Mouse (Mus musculus): Measurements from ENCODE around the gene Ntn4. TPM values are rescaled to one million over a fixed set of nuclear protein-coding genes. Genes with fewer than 3 reads are reported as not detected.
"Not testable (repeated sequence)": the region's sequence is repeated elsewhere in the genome, so short reads cannot be mapped to it uniquely, and the experiment has no call there.

The Ntn4 gene
- polyA plus RNA-seq, 1 experiment from 2014 or later: 0.41 TPM

- Histone ChIP-seq H3K27ac (replicated peaks) (0 out of 2 replicates have a peak overlapping the region, but pooled peaks have one; percentile 49), H3K27me3 (replicated peaks; ENCODE audit: low read depth, poor library complexity, severe bottlenecking) (no peaks in the 10 kb centered on the region), H3K36me3 (replicated peaks) (peaks cover 4% of the 10 kb centered on the region; the same call in 1 of the 2 replicates), H3K4me3 (peak overlapping the region; percentile 42; the same call in 1 of the 2 replicates), H3K9me3 (0 out of 2 replicates have a peak, but pooled peaks cover 2% of the 10 kb centered on the region), H3K4me1 (peaks cover 12% of the 10 kb centered on the region)
- peak; percentile 22 for DNase-seq (ENCODE audit: low spot score)
- WGBS: 39% methylated on average over 19 of the region's 19 CpGs
Observed at GRCm38 (mm10) chr10:93679191-93680007, 38.9 kb downstream of the Ntn4 start.

- peaks cover 12% of the 10 kb centered on the region for H3K4me1 ChIP-seq
- H3K4me3 ChIP-seq: no peak overlapping the region
- no peaks in the 10 kb centered on the region for H3K27me3 ChIP-seq (replicated peaks; ENCODE audit: low read depth, poor library complexity, severe bottlenecking)
- WGBS: 74% methylated on average over 6 of the region's 6 CpGs
- no peaks in the 10 kb centered on the region for H3K9me3 ChIP-seq
- H3K36me3 ChIP-seq (replicated peaks): no peaks in the 10 kb centered on the region
- no peak overlapping the region for H3K27ac ChIP-seq (replicated peaks)
- no peak for DNase-seq (ENCODE audit: low spot score)
Observed at GRCm38 (mm10) chr10:93680680-93681377, 40.3 kb downstream of the Ntn4 start.

GRCm38 (mm10) chr10:93682185-93682747 lies 41.8 kb downstream of the Ntn4 start:
- DNase-seq (ENCODE audit: low spot score): no peak
- WGBS: 88% methylated on average over 18 of the region's 18 CpGs
- no peak overlapping the region for H3K27ac ChIP-seq (replicated peaks)
- H3K4me1 ChIP-seq: peaks cover 12% of the 10 kb centered on the region
- no peaks in the 10 kb centered on the region for H3K36me3 ChIP-seq (replicated peaks)
- H3K9me3 ChIP-seq: no peaks in the 10 kb centered on the region
- no peak overlapping the region for H3K4me3 ChIP-seq
- no peaks in the 10 kb centered on the region for H3K27me3 ChIP-seq (replicated peaks; ENCODE audit: low read depth, poor library complexity, severe bottlenecking)

- no peak overlapping the region for H3K4me3 ChIP-seq
- no peaks in the 10 kb centered on the region for H3K36me3 ChIP-seq (replicated peaks)
- no peak for DNase-seq (ENCODE audit: low spot score)
- H3K9me3 ChIP-seq: no peaks in the 10 kb centered on the region
- 90% methylated on average over 7 of the region's 7 CpGs for WGBS
- no peak overlapping the region for H3K27ac ChIP-seq (replicated peaks)
- no peaks in the 10 kb centered on the region for H3K27me3 ChIP-seq (replicated peaks; ENCODE audit: low read depth, poor library complexity, severe bottlenecking)
- H3K4me1 ChIP-seq: peaks cover 12% of the 10 kb centered on the region
Observed at GRCm38 (mm10) chr10:93683185-93683584, 42.7 kb downstream of the Ntn4 start.

GRCm38 (mm10) chr10:93683896-93684295 lies 43.4 kb downstream of the Ntn4 start:
- Histone ChIP-seq H3K27me3 (replicated peaks; ENCODE audit: low read depth, poor library complexity, severe bottlenecking) (no peaks in the 10 kb centered on the region), H3K4me1 (peaks cover 12% of the 10 kb centered on the region), H3K4me3 (no peak overlapping the region), H3K36me3 (replicated peaks) (no peaks in the 10 kb centered on the region), H3K27ac (replicated peaks) (no peak overlapping the region), H3K9me3 (no peaks in the 10 kb centered on the region)
- WGBS: 86% methylated on average over 4 of the region's 4 CpGs
- DNase-seq (ENCODE audit: low spot score): no peak

GRCm38 (mm10) chr10:93685416-93685815 lies 44.9 kb downstream of the Ntn4 start:
- H3K36me3 ChIP-seq (replicated peaks); H3K9me3 ChIP-seq; H3K27ac ChIP-seq (replicated peaks); H3K27me3 ChIP-seq (replicated peaks; ENCODE audit: low read depth, poor library complexity, severe bottlenecking); DNase-seq (ENCODE audit: low spot score); H3K4me3 ChIP-seq; H3K4me1 ChIP-seq: not testable (repeated sequence)
- 88% methylated on average over 3 of the region's 3 CpGs for WGBS

GRCm38 (mm10) chr10:93686579-93686978 lies 46.1 kb downstream of the Ntn4 start:
- H3K27ac ChIP-seq (replicated peaks): no peak overlapping the region
- DNase-seq (ENCODE audit: low spot score): no peak
- H3K4me3 ChIP-seq: no peak overlapping the region
- no peaks in the 10 kb centered on the region for H3K4me1 ChIP-seq
- no peaks in the 10 kb centered on the region for H3K9me3 ChIP-seq
- H3K36me3 ChIP-seq (replicated peaks): no peaks in the 10 kb centered on the region
- H3K27me3 ChIP-seq (replicated peaks; ENCODE audit: low read depth, poor library complexity, severe bottlenecking): no peaks in the 10 kb centered on the region
- WGBS: 95% methylated on average over 6 of the region's 6 CpGs

- Histone ChIP-seq H3K27ac (replicated peaks) (no peak overlapping the region), H3K36me3 (replicated peaks) (no peaks in the 10 kb centered on the region), H3K9me3 (no peaks in the 10 kb centered on the region), H3K27me3 (replicated peaks; ENCODE audit: low read depth, poor library complexity, severe bottlenecking) (no peaks in the 10 kb centered on the region), H3K4me3 (no peak overlapping the region), H3K4me1 (no peaks in the 10 kb centered on the region)
- no peak for DNase-seq (ENCODE audit: low spot score)
- WGBS: 90% methylated on average over 3 of the region's 3 CpGs
Observed at GRCm38 (mm10) chr10:93687781-93688180, 47.3 kb downstream of the Ntn4 start.

GRCm38 (mm10) chr10:93688306-93689171 lies 48.1 kb downstream of the Ntn4 start:
- WGBS: 90% methylated on average over 26 of the region's 26 CpGs
- Histone ChIP-seq H3K36me3 (replicated peaks) (no peaks in the 10 kb centered on the region), H3K9me3 (no peaks in the 10 kb centered on the region), H3K4me3 (no peak overlapping the region), H3K27ac (replicated peaks) (no peak overlapping the region), H3K4me1 (no peaks in the 10 kb centered on the region), H3K27me3 (replicated peaks; ENCODE audit: low read depth, poor library complexity, severe bottlenecking) (no peaks in the 10 kb centered on the region)
- no peak for DNase-seq (ENCODE audit: low spot score)

- no peak for DNase-seq (ENCODE audit: low spot score)
- no peak overlapping the region for H3K4me3 ChIP-seq
- H3K36me3 ChIP-seq (replicated peaks): no peaks in the 10 kb centered on the region
- 71% methylated on average over 11 of the region's 11 CpGs for WGBS
- no peaks in the 10 kb centered on the region for H3K4me1 ChIP-seq
- no peaks in the 10 kb centered on the region for H3K9me3 ChIP-seq
- no peaks in the 10 kb centered on the region for H3K27me3 ChIP-seq (replicated peaks; ENCODE audit: low read depth, poor library complexity, severe bottlenecking)
- H3K27ac ChIP-seq (replicated peaks): no peak overlapping the region
Observed at GRCm38 (mm10) chr10:93691344-93691743, 50.9 kb downstream of the Ntn4 start.

GRCm38 (mm10) chr10:93695043-93695791 lies 54.7 kb downstream of the Ntn4 start:
- no peaks in the 10 kb centered on the region for H3K4me1 ChIP-seq
- no peaks in the 10 kb centered on the region for H3K36me3 ChIP-seq (replicated peaks)
- H3K27me3 ChIP-seq (replicated peaks; ENCODE audit: low read depth, poor library complexity, severe bottlenecking): no peaks in the 10 kb centered on the region
- no peaks in the 10 kb centered on the region for H3K9me3 ChIP-seq
- no peak overlapping the region for H3K27ac ChIP-seq (replicated peaks)
- WGBS: 61% methylated on average over 21 of the region's 21 CpGs
- H3K4me3 ChIP-seq: no peak overlapping the region; the same call in 1 of the 2 replicates
- no peak for DNase-seq (ENCODE audit: low spot score)

Data from embryonic facial prominence, embryonic 10.5 days (tissue).